Mouse (Mus musculus) midbrain, embryonic 12.5 days (tissue): ENCODE measurements around the gene Loxl1. TPM values are rescaled to one million over a fixed set of nuclear protein-coding genes. Genes with fewer than 3 reads are reported as not detected.
A peak's percentile ranks its signal among the peaks of the same experiment; 100 is the strongest.
"Not testable (repeated sequence)": the region's sequence is repeated elsewhere in the genome, so short reads cannot be mapped to it uniquely, and the experiment has no call there.

Experiments used
- ATAC-seq: fragments of 200-750 bp; cut with Nextera tagmentation; 2 replicates; pipeline ENCODE4 v1.8.0; 2017; ENCODE audit warnings: low read depth, moderate TSS enrichment, moderate library complexity; ENCODE audit not compliant: low FRiP score
- H3K27ac ChIP-seq: fragments of 300-500 bp; sonication (generic); replicated peaks from 2 replicates; pipeline ENCODE4 v1.5.1; 2016; ENCODE audit warnings: mild to moderate bottlenecking
- H3K27me3 ChIP-seq: fragments of 300-500 bp; sonication (generic); 2 replicates; pipeline ENCODE4 v1.6.1; 2016; ENCODE audit warnings: mild to moderate bottlenecking
- H3K36me3 ChIP-seq: fragments of 300-500 bp; sonication (generic); 2 replicates; pipeline ENCODE4 v1.6.1; 2016
- H3K4me1 ChIP-seq: fragments of 300-500 bp; sonication (generic); 2 replicates; pipeline ENCODE4 v1.6.1; 2016
- H3K4me2 ChIP-seq: fragments of 300-500 bp; sonication (generic); replicated peaks from 2 replicates; pipeline ENCODE4 v1.6.1; 2016; ENCODE audit warnings: mild to moderate bottlenecking, moderate library complexity
- H3K4me3 ChIP-seq: fragments of 300-500 bp; sonication (generic); 2 replicates; pipeline ENCODE4 v1.5.1; 2016; ENCODE audit warnings: mild to moderate bottlenecking
- H3K9ac ChIP-seq: fragments of 300-500 bp; sonication (generic); replicated peaks from 2 replicates; pipeline ENCODE4 v1.6.1; 2016; ENCODE audit warnings: mild to moderate bottlenecking, moderate library complexity
- H3K9me3 ChIP-seq: fragments of 300-500 bp; sonication (generic); 2 replicates; pipeline ENCODE4 v1.6.1; 2016; ENCODE audit warnings: mild to moderate bottlenecking
- WGBS: fragments of 180-500 bp; shearing (Covaris S2); methylation state at CpG from one replicate; pipeline ENCODE4 v1.1.7; 2016; 5-methylcytosine and 5-hydroxymethylcytosine counted together
- polyA plus RNA-seq: library from polyadenylated mRNA; unstranded; fragments of >200 nt; fragmentation: Nextera tagmentation; extraction: Ambion mirVana; gene quantifications from 2 replicates; pipeline ENCODE4 v1.2.1, GENCODE M21; 2016

Gene Loxl1
- polyA plus RNA-seq, 1 experiment from 2014 or later: 20.1 TPM

DNA sequence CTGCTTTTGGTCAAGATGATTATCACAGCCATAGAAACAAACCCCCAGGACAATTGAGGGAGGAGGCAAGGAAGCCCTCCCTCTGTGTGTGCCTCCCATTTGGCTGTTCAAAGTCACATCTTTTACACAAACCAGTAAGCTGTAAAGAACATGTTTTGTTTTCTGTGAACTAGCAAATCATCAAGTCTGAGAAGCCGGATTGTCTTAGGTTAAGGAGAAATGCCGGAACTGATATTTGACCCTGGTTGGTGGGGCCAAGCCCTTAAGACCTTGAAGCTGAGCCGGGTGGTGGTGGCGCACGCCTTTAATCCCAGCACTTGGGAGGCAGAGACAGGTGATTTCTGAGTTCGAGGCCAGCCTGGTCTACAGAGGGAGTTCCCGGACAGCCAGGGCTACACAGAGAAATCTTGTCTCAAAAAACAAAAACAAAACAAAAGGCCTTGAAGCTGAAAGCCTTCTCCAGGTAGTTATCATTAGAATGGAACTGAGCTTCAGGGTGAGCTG is 38.8 kb downstream of the Loxl1 start:
- Histone ChIP-seq H3K9me3 (no peaks in the 10 kb centered on the region), H3K4me2 (no peak overlapping the region), H3K36me3 (no peaks in the 10 kb centered on the region), H3K27ac (no peak overlapping the region), H3K9ac (no peak overlapping the region), H3K4me3 (no peak overlapping the region), H3K4me1 (peaks cover 9% of the 10 kb centered on the region), H3K27me3 (no peaks in the 10 kb centered on the region)
- 84% methylated on average over 7 of the region's 7 CpGs for WGBS
- ATAC-seq: no peak

DNA sequence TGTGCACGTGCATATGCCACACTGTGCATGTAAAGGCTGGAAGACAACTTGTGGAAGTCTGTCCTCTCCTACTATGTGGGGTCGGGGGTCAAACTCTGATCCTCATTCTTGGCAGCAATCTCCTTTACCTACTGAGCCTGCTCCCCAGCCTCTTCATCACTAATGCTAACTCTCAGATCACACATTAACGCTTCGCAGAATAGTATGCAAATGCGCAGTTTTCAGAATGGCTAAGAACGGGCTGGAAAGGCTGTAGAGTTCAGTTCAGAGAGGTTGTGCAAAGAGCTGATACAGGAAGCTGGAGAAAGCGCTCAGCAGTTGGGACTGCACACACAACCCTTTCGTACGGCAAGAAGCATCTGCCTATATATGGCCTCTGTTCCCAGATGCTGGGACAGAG is 40.1 kb downstream of the Loxl1 start:
- 77% methylated on average over 9 of the region's 9 CpGs for WGBS
- H3K27me3 ChIP-seq: no peaks in the 10 kb centered on the region
- peaks cover 9% of the 10 kb centered on the region for H3K4me1 ChIP-seq
- ATAC-seq: no peak
- H3K4me3 ChIP-seq: no peak overlapping the region
- H3K27ac ChIP-seq: no peak overlapping the region
- H3K9ac ChIP-seq: no peak overlapping the region
- H3K4me2 ChIP-seq: no peak overlapping the region
- H3K36me3 ChIP-seq: no peaks in the 10 kb centered on the region
- no peaks in the 10 kb centered on the region for H3K9me3 ChIP-seq

DNA sequence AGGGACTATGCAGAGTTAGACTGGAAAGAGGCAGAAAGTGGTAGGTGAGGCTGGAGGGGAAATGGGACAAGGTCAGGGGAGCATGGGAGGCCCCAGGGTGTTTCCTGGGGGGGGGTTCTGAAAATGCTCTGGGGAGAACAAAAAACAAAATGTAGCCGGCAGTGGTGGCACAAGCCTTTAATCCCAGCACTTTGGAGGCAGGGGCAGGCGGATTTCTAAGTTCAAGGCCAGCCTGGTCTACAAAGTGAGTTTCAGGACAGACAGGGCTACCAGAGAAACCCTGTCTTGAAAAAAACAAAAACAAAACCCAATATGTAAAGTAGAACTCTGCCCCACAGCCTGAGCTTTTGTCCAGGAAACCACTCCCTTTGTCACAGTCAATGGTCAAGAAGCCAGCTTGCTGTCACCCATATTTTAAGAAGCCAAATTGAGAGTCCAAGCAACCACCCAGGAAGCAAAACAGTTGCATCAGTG is 40.9 kb downstream of the Loxl1 start:
- H3K4me1 ChIP-seq: peaks cover 9% of the 10 kb centered on the region
- no peaks in the 10 kb centered on the region for H3K9me3 ChIP-seq
- H3K27ac ChIP-seq: no peak overlapping the region
- H3K9ac ChIP-seq: no peak overlapping the region
- no peak for ATAC-seq
- no peak overlapping the region for H3K4me3 ChIP-seq
- WGBS: 71% methylated on average over 2 of the region's 2 CpGs
- H3K27me3 ChIP-seq: no peaks in the 10 kb centered on the region
- H3K36me3 ChIP-seq: no peaks in the 10 kb centered on the region
- H3K4me2 ChIP-seq: no peak overlapping the region

DNA sequence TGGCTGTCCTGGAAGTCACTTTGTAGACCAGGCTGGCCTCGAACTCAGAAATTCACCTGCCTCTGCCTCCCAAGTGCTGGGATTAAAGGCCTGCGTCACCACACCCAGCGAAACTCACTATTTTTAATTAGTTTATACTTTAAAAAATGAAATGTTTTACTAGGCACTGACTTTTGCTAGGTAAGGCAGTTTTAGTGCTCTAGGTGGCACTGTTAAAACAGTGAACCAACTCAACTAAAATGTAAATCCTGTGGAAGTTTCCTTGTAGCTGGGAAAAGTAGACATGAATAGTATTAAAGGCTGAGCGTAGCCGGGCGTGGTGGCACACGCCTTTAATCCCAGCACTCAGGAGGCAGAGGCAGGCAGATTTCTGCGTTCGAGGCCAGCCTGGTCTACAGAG is 41.4 kb downstream of the Loxl1 start:
- 94% methylated on average over 9 of the region's 9 CpGs for WGBS
- ATAC-seq, H3K9ac ChIP-seq: not testable (repeated sequence)

DNA sequence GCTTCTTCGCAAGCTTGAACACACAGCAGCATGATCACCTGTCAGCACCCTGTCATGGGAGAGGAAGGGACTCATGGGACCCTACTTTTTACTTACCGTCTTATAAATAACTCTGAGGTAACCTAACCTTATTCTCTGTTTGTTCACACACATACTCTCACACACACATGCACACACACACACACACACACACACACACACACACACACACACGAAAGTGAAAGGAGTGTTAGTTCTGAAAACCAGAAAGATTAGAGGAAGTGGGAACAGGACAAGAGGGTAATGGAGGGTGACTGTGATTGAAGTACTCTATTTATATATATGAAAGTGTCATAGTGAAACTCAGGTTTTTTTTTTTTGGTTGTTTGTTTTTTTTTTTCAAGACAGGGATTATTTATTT is 41.9 kb downstream of the Loxl1 start:
- Histone ChIP-seq H3K9ac (no peak overlapping the region), H3K9me3 (no peaks in the 10 kb centered on the region), H3K27ac (no peak overlapping the region), H3K27me3 (no peaks in the 10 kb centered on the region), H3K36me3 (no peaks in the 10 kb centered on the region), H3K4me1 (peaks cover 9% of the 10 kb centered on the region), H3K4me2 (no peak overlapping the region), H3K4me3 (no peak overlapping the region)
- no peak for ATAC-seq
- 83% methylated on average over 3 of the region's 3 CpGs for WGBS

More for the DNA sequence above, 41.4 kb downstream of the Loxl1 start:
- not testable (repeated sequence) for H3K9me3 ChIP-seq, H3K27me3 ChIP-seq, H3K4me2 ChIP-seq, H3K4me3 ChIP-seq, H3K4me1 ChIP-seq, H3K36me3 ChIP-seq, H3K27ac ChIP-seq

DNA sequence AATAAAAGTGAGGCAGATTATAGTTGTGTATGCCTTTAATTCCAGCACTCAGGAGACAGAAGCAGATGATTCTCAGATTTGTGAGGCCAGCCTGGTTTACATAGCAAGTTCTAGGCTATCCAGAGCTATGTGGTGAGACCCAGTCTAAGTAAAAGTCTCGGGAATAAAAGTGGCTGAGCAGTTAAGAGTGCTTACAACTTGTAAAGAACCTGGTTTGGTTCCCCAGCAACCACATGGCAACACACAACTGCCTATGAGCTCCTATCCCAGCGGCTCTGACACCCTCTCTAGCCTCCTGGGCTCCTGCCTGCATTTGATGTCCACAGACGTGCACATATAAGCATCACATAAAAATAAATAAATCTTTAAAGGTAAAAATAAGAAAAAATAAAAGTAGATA is 42.9 kb downstream of the Loxl1 start:
- Histone ChIP-seq H3K36me3 (no peaks in the 10 kb centered on the region), H3K27me3 (no peaks in the 10 kb centered on the region), H3K4me3 (no peak overlapping the region), H3K4me1 (peaks cover 2% of the 10 kb centered on the region), H3K27ac (no peak overlapping the region), H3K9me3 (no peaks in the 10 kb centered on the region), H3K4me2 (no peak overlapping the region), H3K9ac (no peak overlapping the region)
- 61% methylated on average over 3 of the region's 3 CpGs for WGBS
- no peak for ATAC-seq

DNA sequence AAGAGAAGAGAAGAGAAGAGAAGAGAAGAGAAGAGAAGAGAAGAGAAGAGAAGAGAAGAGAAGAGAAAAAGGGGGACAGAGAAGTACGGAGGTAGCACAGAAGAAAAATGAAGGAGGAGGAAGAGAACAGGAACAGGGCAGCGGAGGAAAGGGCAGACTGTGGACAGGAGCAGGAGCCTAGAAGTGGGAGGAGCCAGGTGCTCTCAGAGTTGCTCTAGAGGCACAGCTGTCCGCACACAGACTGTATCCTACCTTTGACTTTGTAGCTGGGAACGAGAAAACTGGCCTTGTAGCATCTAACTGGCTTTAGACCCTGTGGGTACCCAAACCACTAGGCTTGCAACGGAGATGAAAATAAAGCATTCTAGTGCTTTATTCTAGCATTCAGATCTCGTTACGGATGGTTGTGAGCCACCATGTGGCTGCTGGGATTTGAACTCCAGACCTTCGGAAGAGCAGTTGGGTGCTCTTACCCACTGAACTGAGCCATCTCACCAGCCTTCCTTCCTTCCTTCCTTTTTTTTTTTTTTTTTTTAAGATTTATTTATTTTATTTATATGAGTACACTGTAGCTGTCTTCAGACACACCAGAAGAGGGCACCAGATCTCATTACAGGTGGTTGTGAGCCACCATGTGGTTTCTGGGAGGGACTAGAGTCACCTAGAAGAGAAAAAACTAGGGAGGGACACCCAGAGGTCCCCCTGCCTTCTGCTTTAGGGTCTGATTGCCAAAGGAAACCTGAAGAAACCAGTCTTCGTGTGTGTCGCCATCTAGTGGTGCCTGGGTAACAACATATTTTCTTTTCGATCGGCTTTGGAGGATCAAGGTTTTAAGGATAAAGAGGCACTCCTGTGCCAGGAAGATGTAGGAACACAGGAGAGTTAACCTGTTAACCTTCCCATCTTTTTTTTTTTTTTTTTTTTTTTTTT is 44.3 kb downstream of the Loxl1 start:
- WGBS: 60% methylated on average over 12 of the region's 12 CpGs
- H3K4me2 ChIP-seq: no peak overlapping the region
- no peaks in the 10 kb centered on the region for H3K27me3 ChIP-seq
- H3K36me3 ChIP-seq: 0 out of 2 replicates have a peak, but pooled peaks cover 5% of the 10 kb centered on the region
- ATAC-seq: no peak
- H3K27ac ChIP-seq: no peak overlapping the region
- H3K4me1 ChIP-seq: no peaks in the 10 kb centered on the region
- H3K9ac ChIP-seq: no peak overlapping the region
- H3K4me3 ChIP-seq: no peak overlapping the region
- H3K9me3 ChIP-seq: no peaks in the 10 kb centered on the region

DNA sequence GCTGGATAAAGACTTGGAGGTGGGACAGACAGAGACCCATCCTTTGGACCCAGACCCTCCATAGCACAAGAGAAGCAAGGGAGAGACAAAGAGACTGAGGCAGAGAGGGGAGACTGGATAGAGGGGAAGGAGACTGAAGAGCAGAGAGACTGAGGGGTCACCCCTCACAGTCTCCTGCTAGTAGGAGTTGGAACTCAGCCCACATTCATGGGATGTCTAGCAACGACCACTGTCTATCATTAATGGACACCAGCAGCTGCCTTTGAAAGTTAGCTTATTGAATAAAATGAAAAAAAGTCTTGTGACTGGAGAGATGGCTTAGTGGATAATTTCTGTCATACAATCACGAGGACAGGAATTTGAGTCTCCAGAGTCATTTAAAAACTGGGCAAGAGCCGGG is 45.9 kb downstream of the Loxl1 start:
- WGBS: 84% methylated on average over 3 of the region's 3 CpGs
- Histone ChIP-seq H3K4me3 (no peak overlapping the region), H3K27me3 (no peaks in the 10 kb centered on the region), H3K4me2 (no peak overlapping the region), H3K9ac (no peak overlapping the region), H3K36me3 (peaks cover 14% of the 10 kb centered on the region), H3K27ac (0 out of 2 replicates have a peak overlapping the region, but pooled peaks have one; percentile 10), H3K4me1 (no peaks in the 10 kb centered on the region), H3K9me3 (no peaks in the 10 kb centered on the region)
- no peak for ATAC-seq

DNA sequence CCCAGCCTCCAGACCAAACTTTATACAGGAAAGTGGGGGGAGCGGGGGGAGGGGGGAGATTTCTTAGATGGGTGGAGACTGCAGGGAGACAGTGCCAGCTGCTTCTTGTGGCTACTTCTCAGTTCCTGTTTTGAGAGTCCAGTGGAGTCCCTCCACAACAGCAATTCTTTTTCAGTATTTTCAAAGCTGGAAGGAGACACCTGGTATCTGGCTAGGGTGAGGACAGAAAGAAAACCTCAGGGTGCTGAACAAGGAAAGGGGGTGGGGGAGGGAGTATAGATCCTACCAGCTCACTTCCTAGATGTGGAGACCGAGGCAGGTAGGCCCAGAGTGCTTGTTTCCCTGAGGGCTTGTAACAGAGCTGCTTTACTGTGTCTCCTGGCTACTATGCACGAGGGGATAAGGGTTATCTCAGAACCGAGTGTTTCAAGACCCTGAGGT is 46.4 kb downstream of the Loxl1 start:
- Histone ChIP-seq H3K27me3 (no peaks in the 10 kb centered on the region), H3K4me3 (no peak overlapping the region), H3K36me3 (peaks cover 18% of the 10 kb centered on the region), H3K9me3 (no peaks in the 10 kb centered on the region), H3K4me1 (no peaks in the 10 kb centered on the region), H3K4me2 (no peak overlapping the region), H3K9ac (no peak overlapping the region), H3K27ac (0 out of 2 replicates have a peak overlapping the region, but pooled peaks have one; percentile 10)
- WGBS: 39% methylated on average over 4 of the region's 4 CpGs
- no peak for ATAC-seq

DNA sequence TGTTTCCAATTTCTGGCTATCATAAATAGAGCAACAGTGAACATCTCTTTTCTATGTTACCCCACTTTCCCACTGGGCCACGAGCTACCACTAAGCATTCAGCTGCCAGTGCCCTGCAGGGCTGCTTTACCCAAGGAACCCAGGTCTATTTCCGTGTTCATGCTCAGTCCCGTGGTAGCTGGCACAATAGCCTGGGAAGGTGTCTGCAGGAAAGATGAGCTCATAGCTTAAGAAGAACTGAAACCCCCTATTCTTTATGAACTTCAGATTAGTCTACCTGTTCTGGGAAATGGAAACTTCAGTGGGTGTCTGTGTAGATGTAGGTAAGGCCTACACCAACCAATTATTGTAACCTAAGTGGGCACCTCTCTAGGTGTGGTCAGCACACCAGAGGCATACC is 47.6 kb downstream of the Loxl1 start:
- 72% methylated on average over 3 of the region's 3 CpGs for WGBS
- peaks cover 28% of the 10 kb centered on the region for H3K36me3 ChIP-seq
- ATAC-seq: no peak
- no peaks in the 10 kb centered on the region for H3K9me3 ChIP-seq
- H3K4me3 ChIP-seq: no peak overlapping the region
- no peak overlapping the region for H3K27ac ChIP-seq
- H3K9ac ChIP-seq: no peak overlapping the region
- H3K4me2 ChIP-seq: no peak overlapping the region
- H3K27me3 ChIP-seq: no peaks in the 10 kb centered on the region
- no peaks in the 10 kb centered on the region for H3K4me1 ChIP-seq

DNA sequence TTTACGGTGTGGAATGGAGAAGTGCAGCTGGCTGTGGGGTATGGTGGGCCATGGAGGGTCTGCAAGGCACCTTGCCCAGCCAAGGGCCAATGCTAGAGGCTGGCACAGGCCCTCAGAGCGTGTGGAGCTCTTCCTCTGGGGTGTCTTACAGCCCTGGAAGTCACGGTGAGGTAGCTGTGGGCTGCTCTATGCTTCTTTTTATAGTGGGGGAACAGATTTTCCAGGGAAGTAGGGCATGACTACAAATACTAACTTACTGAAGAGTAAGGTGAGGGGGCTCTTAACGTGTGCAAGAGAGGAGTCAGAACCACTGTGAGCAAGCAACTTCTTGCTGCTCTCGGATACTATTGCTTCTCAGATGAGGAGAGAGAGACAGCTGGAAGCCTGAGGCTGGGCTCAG is 50.5 kb downstream of the Loxl1 start:
- Histone ChIP-seq H3K36me3 (peaks cover 45% of the 10 kb centered on the region), H3K9ac (no peak overlapping the region), H3K4me1 (no peaks in the 10 kb centered on the region), H3K9me3 (no peaks in the 10 kb centered on the region), H3K4me2 (no peak overlapping the region), H3K27ac (no peak overlapping the region), H3K4me3 (no peak overlapping the region), H3K27me3 (no peaks in the 10 kb centered on the region)
- 93% methylated on average over 5 of the region's 5 CpGs for WGBS
- no peak for ATAC-seq
